Mouse (Mus musculus) thymus, postnatal 36 days (tissue): Measurements from ENCODE around the gene Hectd3.

Experiments
- DNase-seq, 2 experiments: peaks; one replicate each; pipeline ENCODE4 v3.0.0; 2022; ENCODE audit warnings: mixed read lengths in 2 of 2

Gene Hectd3

GRCm38 (mm10) chr4:116995131-116995797 lies at the start of gene Hectd3:
TSS of gene Hectd3 (plus strand) at chr4:116995317.
- DNase-seq: peak; percentile 59

DNA sequence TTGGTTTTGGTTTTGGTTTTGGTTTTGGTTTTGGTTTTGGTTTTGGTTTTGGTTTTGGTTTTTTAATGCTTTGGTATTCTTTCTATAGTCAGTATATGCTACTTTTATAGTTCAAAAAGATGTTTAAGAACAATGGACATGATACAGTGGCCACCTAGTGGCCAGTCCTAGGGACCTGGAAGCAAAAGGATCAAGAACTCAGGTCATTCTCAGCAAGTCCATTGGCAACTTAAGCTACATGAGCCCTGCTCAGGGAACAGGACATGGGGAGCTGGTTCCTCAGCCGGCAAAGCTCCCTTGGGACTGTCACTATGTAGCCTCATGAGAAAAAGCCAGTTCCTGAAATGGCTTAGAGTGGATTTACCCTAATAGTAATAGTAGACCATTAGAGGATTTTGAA lies 43.5 kb upstream of the Hectd3 start:
- DNase-seq: no peak

GRCm38 (mm10) chr4:116954951-116955350 lies 40.2 kb upstream of the Hectd3 start:
- DNase-seq: no peak

- no peak for DNase-seq
Observed at GRCm38 (mm10) chr4:116976503-116976902, 18.6 kb upstream of the Hectd3 start.

DNA sequence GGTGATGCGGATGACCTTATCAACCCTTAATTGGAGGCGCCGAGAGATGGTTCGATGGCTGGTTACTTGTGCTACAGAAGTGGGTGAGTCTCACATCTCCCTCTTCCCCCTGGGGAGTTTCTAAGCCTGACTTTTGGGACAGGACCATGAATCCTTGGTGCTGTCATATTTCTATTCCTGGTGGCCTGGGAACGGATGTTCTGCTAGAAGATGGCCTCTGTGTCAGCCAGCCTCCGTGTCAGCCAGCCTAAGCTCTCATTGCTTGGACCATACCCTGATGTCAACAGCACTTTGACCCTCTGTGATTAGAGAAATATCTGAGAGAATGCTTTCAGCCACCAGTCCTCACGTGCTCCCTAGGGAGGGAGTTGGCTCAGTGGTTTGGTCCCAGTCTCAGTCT lies 9.4 kb upstream of the Hectd3 start:
- DNase-seq: no peak

GRCm38 (mm10) chr4:116986400-116987121 lies 8.6 kb upstream of the Hectd3 start:
- DNase-seq: peak; percentile 65 to 76

DNA sequence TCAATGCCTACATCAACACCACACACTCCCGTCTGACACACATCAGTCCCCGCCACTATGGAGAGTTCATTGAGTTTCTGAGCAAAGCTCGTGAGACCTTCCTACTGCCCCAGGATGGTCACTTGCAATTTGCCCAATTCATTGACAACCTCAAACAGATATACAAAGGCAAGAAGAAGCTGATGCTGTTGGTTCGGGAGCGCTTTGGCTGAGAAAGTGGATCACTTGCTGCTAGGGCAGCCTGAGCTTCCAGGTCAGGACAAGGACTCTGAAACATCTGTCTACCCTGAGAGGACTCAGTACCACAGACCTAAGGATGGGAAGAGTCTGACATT lies 8.0 kb upstream of the Hectd3 start:
- no peak for DNase-seq

DNA sequence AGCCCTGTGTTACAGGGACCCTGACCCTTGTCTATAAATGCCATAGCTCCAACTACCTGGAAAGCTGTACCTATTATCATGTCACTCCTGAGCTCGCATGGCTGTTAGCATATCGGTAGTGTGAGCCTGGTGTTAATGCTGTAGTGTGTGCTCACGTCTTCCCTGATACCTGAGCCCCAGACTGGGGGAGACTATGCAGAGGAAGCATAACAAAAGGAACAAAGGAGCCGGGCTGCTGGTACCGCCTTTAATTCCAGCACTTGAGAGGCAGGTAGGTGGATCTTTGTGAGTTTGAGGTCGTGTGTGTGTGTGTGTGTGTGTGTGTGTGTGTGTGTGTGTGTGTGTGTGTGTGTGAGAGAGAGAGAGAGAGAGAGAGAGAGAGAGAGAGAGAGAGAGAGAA lies 5.4 kb upstream of the Hectd3 start:
- DNase-seq: no peak

- DNase-seq: peak; percentile 69 to 77
Observed at GRCm38 (mm10) chr4:116991366-116991765, 3.8 kb upstream of the Hectd3 start.

- peak; percentile 96 for DNase-seq
Observed at GRCm38 (mm10) chr4:116993672-116994621, 1.2 kb upstream of the Hectd3 start, which contains the start of gene Urod. TSS of gene Urod (minus strand) at chr4:116994413.

DNA sequence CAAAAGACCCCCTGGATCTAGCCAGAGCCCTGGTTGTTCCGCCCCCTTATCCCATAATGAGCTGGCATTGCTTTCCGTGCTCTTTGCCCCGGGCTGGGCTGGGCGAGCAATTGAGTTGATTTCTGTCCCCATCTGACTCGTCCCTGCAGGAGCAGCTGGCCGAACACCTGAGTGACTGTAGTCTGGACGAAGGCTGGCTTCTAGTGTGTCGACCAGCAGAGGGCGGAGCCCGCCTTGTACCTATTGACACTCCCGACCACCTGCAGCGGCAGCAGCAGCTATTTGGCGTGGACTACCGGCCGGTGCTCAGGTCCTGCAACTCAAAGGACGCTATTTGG lies 650 bp downstream of the Hectd3 start:
- peak; percentile 45 to 52 for DNase-seq

- no peak for DNase-seq
Observed at GRCm38 (mm10) chr4:116999513-117000154, 4.5 kb downstream of the Hectd3 start.

DNA sequence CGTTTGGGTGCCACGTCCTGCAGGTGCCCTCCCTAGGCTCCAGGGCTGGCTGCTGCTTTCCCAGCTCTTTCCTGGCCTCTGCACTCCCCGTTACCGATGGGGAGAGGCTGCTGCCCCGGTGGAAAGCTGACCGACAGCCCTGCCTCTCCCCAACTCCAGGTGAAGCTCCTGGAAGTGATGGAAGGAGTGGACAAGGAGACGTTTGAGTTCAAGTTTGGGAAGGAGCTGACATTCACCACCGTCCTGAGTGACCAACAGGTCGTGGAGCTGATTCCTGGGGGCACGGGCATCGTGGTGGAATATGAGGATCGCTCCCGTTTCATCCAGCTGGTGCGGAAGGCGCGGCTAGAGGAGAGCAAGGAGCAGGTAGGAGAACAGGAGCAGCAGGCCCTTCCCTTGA lies 6.8 kb downstream of the Hectd3 start:
- DNase-seq: no peak

DNA sequence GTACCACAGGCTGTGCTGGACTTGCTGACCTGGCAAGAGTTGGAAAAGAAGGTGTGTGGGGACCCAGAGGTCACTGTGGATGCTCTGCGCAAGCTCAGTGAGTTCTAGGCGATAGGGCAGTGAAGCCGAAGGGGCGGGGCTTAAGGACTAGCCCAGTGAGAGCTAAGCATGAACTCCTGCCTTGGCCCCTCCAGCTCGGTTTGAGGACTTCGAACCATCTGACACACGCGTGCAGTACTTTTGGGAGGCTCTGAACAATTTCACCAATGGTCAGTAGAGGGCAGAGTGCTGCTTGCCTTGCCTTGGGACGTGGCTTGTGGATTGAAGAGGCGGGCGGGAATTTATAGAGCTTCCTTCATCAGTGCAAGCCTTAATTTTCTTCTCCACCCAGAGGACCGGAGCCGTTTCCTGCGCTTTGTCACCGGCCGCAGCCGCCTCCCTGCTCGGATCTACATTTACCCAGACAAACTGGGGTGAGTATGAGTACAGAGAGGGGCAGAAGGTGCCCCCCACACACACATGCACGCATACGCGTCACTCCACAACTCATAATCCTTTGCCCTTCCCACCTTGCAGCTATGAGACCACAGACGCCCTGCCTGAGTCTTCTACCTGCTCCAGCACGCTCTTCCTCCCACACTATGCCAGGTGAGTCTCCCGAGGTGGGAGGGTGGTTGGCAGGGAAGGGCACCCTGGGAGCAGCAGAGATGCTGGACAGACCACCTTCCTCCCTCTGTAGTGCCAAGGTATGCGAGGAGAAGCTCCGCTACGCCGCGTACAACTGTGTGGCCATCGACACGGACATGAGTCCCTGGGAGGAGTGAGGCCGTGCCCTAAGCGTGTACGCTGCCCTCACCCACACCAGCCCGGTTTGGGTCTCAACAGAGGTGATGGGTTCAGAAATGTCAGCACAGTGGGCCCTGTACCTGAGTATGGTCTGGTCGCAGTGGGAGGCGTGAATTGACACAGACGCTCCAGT lies 7.7 kb downstream of the Hectd3 start:
- DNase-seq: peak; percentile 19 to 26

GRCm38 (mm10) chr4:117004649-117005048 lies 9.5 kb downstream of the Hectd3 start:
- DNase-seq: no peak

GRCm38 (mm10) chr4:117005611-117006400 lies 10.7 kb downstream of the Hectd3 start:
- no peak for DNase-seq

- no peak for DNase-seq
Observed at GRCm38 (mm10) chr4:117007058-117007457, 11.9 kb downstream of the Hectd3 start.

GRCm38 (mm10) chr4:117010231-117010630 lies 15.1 kb downstream of the Hectd3 start:
- no peak for DNase-seq

- DNase-seq: no peak
Observed at GRCm38 (mm10) chr4:117013596-117013995, 18.5 kb downstream of the Hectd3 start.

DNA sequence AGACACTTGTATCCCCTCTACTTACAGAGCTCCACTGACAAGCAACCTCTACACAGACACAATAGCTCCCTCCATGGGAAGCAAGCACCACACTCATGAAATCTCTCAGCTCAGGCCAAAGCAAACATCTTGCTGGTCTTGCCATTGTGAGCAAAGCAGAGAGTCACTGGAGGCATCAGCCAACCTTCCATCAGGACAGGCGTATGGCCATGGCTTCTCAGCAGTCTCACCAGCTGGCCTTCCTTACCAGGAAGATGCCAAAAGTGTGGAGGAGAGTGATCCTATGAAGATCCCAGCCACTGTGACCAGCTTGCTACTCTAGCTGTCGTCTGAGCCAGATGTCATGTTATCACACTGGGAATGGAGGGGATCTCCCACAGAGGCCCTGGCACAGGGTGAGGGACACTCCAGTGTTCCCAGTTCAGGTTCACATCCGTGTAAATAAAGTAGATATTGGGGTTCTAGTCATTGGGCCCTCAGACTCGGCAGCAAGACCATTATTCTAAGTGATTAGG lies 19.8 kb downstream of the Hectd3 start:
- DNase-seq: no peak

GRCm38 (mm10) chr4:117017738-117018137 lies 22.6 kb downstream of the Hectd3 start:
- DNase-seq: no peak
